Mouse (Mus musculus): ENCODE results near the gene Magohb. TPM values are rescaled to one million over a fixed set of nuclear protein-coding genes. Genes with fewer than 3 reads are reported as not detected.

Gene Magohb
- total RNA-seq, 2 experiments from 2014 or later = 3.9 to 4.0 TPM

DNA sequence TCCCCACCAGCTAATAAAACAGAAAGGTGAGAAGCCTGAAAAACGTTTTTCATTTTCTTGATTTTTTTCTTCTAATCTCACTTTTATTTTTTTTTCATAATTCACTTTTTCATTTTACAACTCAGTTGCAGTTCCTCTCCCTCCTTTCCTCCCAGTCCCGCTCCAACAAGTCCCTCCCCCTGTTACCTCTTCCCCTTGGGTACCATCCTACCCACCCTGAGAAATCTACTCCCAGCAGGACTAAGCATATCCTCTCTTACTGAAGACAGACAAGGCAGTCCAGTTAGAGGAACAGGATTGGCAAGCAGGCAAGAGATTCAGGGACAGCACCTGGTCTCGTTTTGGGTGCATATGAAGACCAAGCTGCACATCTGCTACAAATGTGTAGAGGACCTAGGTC is 30.3 kb downstream of the Magohb start:
- no peak for DNase-seq

GRCm38 (mm10) chr6:131262009-131262408 is 31.0 kb downstream of the Magohb start:
- DNase-seq = no peak

GRCm38 (mm10) chr6:131247206-131247605 is 45.8 kb downstream of the Magohb start, which contains the start of gene Klra2:
Klra2 (minus strand) TSS chr6:131247362.
- DNase-seq = no peak

- no peak for DNase-seq
Measured at GRCm38 (mm10) chr6:131245081-131245480, 48.0 kb downstream of the Magohb start.

Other genes with a start within 250 kb of the Magohb start
- not detected for gene Klra2, start 45.9 kb downstream of the Magohb start, total RNA-seq (2021)
- under 1 TPM; 0.83 to 0.84 TPM for gene Styk1, start 60.4 kb upstream of the Magohb start, total RNA-seq (2021)
- gene Ybx3, start 95.2 kb upstream of the Magohb start, total RNA-seq (2021) = 1,000 to 10,000 TPM; 1,052 to 1,458 TPM
- gene 5430401F13Rik, start 193.2 kb upstream of the Magohb start, total RNA-seq (2021) = not detected
- not detected for gene Gm6619, start 193.2 kb upstream of the Magohb start, total RNA-seq (2021)

All from gastrocnemius, postnatal 25 days (tissue).